Mouse (Mus musculus): Measurements from ENCODE around the gene Oxct2a.
"Not testable (repeated sequence)": the region's sequence is repeated elsewhere in the genome, so short reads cannot be mapped to it uniquely, and the experiment has no call there.

Oxct2a gene

GRCm38 (mm10) chr4:123323534-123323933 is at the start of gene Oxct2a:
Gene Oxct2a (minus strand): TSS chr4:123323634.
- DNase-seq (ENCODE audit: low spot score), result no peak

- DNase-seq (ENCODE audit: low spot score), result no peak
Measured at GRCm38 (mm10) chr4:123363555-123363954, 40.1 kb upstream of the Oxct2a start.

- DNase-seq (ENCODE audit: low spot score), result no peak
Measured at GRCm38 (mm10) chr4:123360771-123361170, 37.3 kb upstream of the Oxct2a start.

GRCm38 (mm10) chr4:123358613-123359012 is 35.2 kb upstream of the Oxct2a start:
- no peak for DNase-seq (ENCODE audit: low spot score)

- DNase-seq (ENCODE audit: low spot score), result no peak
Measured at GRCm38 (mm10) chr4:123355941-123356340, 32.5 kb upstream of the Oxct2a start.

GRCm38 (mm10) chr4:123353271-123353877 is 29.9 kb upstream of the Oxct2a start:
- no peak for DNase-seq (ENCODE audit: low spot score)

GRCm38 (mm10) chr4:123343471-123343789 is 20.0 kb upstream of the Oxct2a start:
- DNase-seq (ENCODE audit: low spot score), result no peak

GRCm38 (mm10) chr4:123342642-123343470 is 19.4 kb upstream of the Oxct2a start, which contains the start of gene Bmp8a:
Gene Bmp8a (minus strand): TSS chr4:123343252.
- DNase-seq (ENCODE audit: low spot score), result peak; percentile 70

- DNase-seq (ENCODE audit: low spot score), result no peak
Measured at GRCm38 (mm10) chr4:123342091-123342641, 18.7 kb upstream of the Oxct2a start.

- DNase-seq (ENCODE audit: low spot score), result no peak
Measured at GRCm38 (mm10) chr4:123340232-123340631, 16.8 kb upstream of the Oxct2a start.

- no peak for DNase-seq (ENCODE audit: low spot score)
Measured at GRCm38 (mm10) chr4:123337693-123338092, 14.3 kb upstream of the Oxct2a start.

GRCm38 (mm10) chr4:123335796-123336585 is 12.6 kb upstream of the Oxct2a start:
- DNase-seq (ENCODE audit: low spot score), result no peak

- DNase-seq (ENCODE audit: low spot score), result not testable (repeated sequence)
Measured at GRCm38 (mm10) chr4:123335244-123335643, 11.8 kb upstream of the Oxct2a start.

GRCm38 (mm10) chr4:123334177-123334576 is 10.7 kb upstream of the Oxct2a start:
- DNase-seq (ENCODE audit: low spot score), result no peak

- DNase-seq (ENCODE audit: low spot score), result no peak
Measured at GRCm38 (mm10) chr4:123333151-123333550, 9.7 kb upstream of the Oxct2a start.

- DNase-seq (ENCODE audit: low spot score), result not testable (repeated sequence)
Measured at GRCm38 (mm10) chr4:123331961-123332360, 8.5 kb upstream of the Oxct2a start.

GRCm38 (mm10) chr4:123331326-123331725 is 7.9 kb upstream of the Oxct2a start:
- no peak for DNase-seq (ENCODE audit: low spot score)

- DNase-seq (ENCODE audit: low spot score), result no peak
Measured at GRCm38 (mm10) chr4:123328946-123329345, 5.5 kb upstream of the Oxct2a start.

GRCm38 (mm10) chr4:123327630-123328029 is 4.2 kb upstream of the Oxct2a start:
- no peak for DNase-seq (ENCODE audit: low spot score)

- no peak for DNase-seq (ENCODE audit: low spot score)
Measured at GRCm38 (mm10) chr4:123326087-123326486, 2.7 kb upstream of the Oxct2a start.

GRCm38 (mm10) chr4:123322910-123323309 is 524 bp downstream of the Oxct2a start:
- not testable (repeated sequence) for DNase-seq (ENCODE audit: low spot score)

- DNase-seq (ENCODE audit: low spot score), result no peak
Measured at GRCm38 (mm10) chr4:123314497-123314896, 8.9 kb downstream of the Oxct2a start.
